Mouse (Mus musculus) urinary bladder, postnatal 4 days (tissue): Measurements from ENCODE around the gene 4933412E24Rik.

ENCODE experiments used
- DNase-seq, 2 experiments: peaks; one replicate each; pipeline ENCODE4 v3.0.0; 2021 to 2022; ENCODE audit warnings: low spot score in 2 of 2

Gene 4933412E24Rik

GRCm38 (mm10) chr15:60016513-60016912, at the start of gene 4933412E24Rik:
Gene 4933412E24Rik, minus strand, starts transcription at chr15:60016613.
- DNase-seq: no peak

- no peak for DNase-seq
Measured at GRCm38 (mm10) chr15:60030728-60031127, 14.3 kb upstream of the 4933412E24Rik start.

GRCm38 (mm10) chr15:60021256-60021655, 4.8 kb upstream of the 4933412E24Rik start:
- no peak for DNase-seq

- no peak for DNase-seq
Measured at GRCm38 (mm10) chr15:60010199-60010598, 6.2 kb downstream of the 4933412E24Rik start.

GRCm38 (mm10) chr15:60009610-60010009, 6.8 kb downstream of the 4933412E24Rik start:
- no peak for DNase-seq

GRCm38 (mm10) chr15:59983777-59984176, 32.6 kb downstream of the 4933412E24Rik start:
- no peak for DNase-seq

GRCm38 (mm10) chr15:59975310-59975709, 41.1 kb downstream of the 4933412E24Rik start:
- DNase-seq: no peak

- DNase-seq: no peak
Measured at GRCm38 (mm10) chr15:59974584-59974983, 41.8 kb downstream of the 4933412E24Rik start.

GRCm38 (mm10) chr15:59973651-59974519, 42.5 kb downstream of the 4933412E24Rik start:
- DNase-seq: no peak
